Mouse (Mus musculus): ENCODE measurements around the gene Dusp6.

Gene Dusp6

DNA sequence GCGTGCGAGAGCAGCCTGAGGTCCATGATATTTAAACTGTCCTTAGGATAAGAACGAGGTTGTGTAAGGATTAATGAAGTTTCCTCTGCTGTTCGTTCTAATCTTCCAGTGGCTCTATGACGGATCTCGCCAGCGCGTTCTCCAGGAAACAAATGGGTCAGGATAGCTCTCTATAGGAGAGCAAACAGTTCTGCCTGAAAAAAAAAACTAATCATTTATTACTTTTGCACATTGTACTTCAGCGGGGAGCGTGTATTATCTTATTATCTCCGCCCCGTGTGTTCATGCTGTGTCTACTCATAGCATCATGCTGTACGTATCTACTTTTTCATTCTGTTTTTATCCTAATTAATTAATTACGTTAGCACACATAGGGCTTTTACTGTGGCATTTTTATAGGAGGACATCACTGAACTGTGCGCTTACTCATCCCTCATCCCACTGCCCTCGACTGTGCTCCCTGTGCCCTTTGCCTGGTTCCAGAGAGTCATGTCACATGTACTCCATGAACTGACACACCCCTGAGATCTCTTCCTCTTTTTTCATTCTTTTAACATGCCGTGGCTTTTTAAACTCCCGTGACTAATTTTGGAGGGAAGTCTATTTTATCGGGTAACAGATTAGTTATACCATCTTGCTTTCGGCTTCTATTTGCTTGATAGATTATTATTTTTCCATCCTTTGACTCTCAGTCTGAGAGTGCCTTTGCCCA lies 16.1 kb upstream of the Dusp6 start:
- no peak for DNase-seq (ENCODE audit: low spot score)

DNA sequence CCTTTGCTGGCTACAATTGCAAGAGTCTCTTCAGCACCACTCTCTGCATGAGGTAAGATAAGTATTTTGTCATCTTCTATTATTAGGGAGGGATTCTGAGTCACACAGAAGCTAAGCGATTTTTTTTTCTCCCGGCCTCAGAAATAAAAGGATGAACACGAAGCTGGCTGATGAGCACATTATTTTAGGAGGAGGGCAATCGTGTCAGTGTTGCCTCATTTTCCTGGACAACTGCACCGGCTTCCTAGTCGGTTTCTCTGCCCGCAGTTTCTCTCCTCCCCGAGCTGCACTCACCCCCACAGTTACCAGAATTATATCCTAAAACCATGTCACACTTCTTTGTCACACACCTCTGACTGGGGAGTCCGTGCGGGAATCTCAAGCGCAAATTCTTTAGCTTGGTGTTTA lies 12.2 kb upstream of the Dusp6 start:
- no peak for DNase-seq (ENCODE audit: low spot score)

DNA sequence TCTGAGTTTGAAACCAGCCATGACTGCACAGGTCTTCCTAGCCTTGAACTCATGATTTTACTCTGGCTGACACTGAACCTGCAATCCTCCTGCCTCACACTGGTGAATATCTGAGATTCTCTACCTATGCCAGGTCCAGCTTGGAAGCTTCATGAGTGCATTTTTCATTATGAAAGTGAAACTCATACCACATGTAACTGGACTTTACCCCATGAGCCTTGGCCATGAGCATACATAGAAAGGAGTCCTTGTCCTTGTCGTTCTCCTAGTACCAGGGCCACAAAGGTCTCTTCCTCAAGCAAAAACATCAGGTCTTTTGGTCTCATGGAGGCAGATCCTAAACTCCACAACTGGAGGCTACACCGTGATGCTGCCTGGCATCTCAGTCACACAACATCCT lies 9.6 kb upstream of the Dusp6 start:
- DNase-seq (ENCODE audit: low spot score), result no peak

DNA sequence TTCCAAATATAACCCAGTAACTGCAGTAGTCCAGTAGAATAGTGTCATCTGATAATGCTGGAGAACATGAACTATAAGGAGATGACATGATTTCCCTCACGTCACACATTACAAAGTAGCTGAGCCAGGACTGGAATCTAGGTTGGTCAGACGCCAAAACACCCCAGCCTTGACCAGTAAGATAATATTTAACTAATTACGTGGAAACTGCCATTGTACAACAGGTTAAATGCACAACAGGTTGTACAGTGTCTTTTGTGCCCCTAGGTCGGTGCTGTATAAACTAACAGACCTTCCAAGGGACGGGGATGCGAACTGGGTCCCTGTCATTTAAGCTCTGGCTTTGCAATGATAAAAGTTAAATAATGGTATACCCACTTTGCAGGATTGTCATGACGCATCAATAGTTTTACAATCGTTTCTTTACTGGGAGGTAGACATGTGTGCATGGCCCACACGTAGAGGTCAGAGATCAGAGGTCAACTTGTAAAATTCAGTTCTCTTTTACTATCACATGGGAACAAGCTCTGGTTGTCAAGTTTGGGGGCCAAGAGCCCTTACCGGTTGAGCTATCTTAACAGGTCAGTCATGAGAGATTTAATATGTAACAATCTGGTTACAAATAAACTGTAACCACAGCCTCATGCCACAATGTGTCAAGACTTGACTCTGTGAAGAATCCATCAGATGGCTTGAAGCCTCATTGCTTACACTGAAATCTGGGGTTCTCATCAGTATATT lies 7.0 kb upstream of the Dusp6 start:
- DNase-seq (ENCODE audit: low spot score), result no peak

DNA sequence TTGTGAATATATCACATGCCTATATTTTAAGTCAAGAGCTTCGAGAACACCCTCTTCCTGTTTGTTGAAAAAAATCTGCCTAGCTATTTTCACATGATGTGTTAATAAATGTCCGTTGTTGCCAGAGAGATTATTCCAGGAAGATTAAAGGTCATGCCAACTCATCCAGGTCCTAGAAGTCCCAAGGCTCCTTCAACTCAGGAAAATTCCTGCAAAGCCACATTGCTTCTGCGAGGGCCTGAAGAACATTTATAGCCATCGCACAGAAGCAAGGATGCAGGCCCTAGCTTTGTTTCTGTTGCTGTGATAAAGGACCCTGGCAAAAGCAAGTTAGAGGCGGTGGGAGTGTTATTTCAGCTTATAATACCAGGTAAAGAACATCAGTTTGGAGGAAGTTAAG lies 5.5 kb upstream of the Dusp6 start:
- no peak for DNase-seq (ENCODE audit: low spot score)

DNA sequence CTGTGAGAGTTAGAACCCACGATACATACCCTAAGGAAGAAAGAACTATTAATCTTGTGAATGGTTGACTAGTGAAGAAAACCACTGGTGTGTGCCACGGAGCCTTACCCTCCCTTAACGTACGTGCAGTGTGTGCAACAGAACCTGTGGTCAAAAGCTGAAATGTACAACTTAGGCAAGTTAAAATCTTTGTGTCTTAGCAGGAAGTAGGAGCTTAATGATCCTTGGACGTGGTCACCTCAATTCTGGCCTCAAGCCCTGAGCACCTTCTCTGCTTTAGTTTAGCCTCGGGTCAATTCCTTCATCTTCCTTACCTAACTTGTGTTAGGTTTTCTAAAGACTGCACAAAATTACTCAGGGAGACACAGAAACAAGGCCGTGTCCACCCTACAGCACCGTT lies 3.2 kb upstream of the Dusp6 start:
- no peak for DNase-seq (ENCODE audit: low spot score)

DNA sequence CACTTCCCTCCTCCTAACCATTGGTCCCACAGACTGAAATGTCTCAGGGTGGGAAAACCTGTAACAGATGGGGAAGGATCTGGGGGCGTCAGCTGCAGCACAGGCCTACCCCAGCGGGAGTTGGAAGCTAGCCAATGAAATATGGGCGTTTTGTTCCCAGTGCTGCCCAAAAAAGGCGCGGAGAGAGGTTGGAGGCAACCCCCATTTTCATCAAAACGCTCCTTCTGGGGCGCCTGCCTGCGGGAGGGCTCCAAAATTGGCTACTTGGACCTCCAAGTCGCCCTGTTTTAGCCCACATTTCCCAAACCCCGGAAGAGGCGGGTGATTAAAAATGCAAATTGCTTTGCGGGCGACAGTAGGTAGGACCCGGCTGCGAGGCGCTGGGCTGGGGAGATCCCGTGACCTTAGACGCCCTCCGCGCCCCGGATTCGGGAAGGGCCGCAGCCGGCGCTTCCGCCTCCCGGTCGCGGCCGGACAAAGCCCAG lies 1.8 kb upstream of the Dusp6 start:
- DNase-seq (ENCODE audit: low spot score), result no peak

DNA sequence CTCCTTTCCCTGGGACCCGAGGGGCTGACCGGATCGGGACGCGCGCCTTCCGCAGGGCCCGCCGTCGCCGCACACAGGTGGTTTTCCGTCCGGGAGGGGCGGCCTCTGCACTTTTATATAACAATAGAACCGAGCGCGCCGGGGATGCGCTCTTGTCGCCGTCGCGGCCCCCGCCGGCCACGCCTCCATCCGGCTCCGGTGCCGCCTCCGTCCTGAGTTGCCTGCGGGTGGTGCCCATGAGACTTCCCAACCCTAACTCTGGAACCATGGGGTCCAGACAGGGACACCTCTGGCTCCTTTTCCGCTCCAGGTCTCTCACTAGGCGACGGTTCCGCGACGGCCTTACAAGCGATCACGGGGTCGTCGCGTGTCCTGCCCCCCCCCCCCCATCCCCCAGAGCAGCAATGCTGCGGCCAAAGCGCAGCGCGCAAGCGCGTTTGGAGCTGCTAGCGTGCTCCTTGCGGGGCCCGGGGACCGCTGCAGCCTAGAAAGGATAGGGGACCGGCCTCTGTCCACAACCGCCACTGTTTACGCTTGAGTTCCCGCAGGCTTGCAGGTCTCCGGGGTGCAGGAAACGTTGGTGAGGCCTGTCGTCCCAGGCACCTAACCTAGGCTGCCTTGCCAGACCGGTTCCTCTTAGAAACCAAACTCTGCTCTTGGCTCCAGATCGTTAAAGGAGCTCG lies 1.3 kb upstream of the Dusp6 start:
- peak; percentile 85 for DNase-seq (ENCODE audit: low spot score)

DNA sequence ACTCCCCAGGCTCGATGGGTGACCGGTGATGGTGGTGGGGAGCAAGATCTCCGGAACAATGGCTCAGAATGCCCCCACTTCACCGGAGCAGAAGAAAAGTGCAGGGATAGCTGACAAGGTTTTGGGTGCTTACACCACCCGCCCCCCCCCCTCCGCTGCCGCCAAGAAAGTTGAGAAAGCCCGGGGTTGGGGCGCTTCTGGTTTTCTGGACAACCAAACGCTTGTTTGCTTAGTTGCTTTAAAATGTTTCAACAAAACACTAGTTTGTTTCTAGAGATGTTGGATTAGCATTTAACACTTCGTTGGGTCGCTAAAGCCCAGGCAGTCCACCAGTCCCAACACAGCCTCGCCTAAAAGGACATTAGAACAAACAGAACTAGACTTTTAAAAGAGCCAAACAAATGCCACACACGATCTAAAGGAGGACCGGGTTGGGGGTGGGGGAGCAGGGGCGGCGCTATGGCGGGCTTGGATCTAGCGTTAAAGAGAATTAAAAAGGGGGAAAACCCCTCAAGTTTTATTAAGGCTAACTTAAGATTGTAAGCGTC lies 638 bp upstream of the Dusp6 start:
- no peak for DNase-seq (ENCODE audit: low spot score)

DNA sequence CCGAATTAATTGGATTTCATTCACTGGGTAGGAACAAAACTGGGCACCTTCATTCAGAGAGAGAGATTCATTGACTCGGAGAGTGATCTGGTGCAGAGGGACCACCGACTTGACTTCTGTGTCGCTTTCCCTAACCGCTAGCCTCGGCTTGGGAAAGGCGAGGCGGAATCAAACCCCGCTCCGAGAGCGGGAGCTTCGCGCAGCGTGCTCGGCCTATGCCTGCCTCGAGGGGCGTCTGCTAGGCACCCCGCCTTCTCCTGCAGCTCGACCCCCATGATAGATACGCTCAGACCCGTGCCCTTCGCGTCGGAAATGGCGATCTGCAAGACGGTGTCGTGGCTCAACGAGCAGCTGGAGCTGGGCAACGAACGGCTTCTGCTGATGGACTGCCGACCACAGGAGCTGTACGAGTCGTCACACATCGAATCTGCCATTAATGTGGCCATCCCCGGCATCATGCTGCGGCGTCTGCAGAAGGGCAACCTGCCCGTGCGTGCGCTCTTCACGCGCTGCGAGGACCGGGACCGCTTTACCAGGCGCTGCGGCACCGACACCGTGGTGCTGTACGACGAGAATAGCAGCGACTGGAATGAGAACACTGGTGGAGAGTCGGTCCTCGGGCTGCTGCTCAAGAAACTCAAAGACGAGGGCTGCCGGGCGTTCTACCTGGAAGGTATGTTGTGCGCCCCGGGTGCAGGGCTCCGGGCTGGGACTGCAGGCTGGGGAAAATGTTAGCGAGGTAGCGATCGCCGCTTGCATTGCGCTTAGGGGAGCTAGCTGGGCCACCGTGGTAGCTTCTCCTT lies 589 bp downstream of the Dusp6 start:
- peak; percentile 45 for DNase-seq (ENCODE audit: low spot score)

DNA sequence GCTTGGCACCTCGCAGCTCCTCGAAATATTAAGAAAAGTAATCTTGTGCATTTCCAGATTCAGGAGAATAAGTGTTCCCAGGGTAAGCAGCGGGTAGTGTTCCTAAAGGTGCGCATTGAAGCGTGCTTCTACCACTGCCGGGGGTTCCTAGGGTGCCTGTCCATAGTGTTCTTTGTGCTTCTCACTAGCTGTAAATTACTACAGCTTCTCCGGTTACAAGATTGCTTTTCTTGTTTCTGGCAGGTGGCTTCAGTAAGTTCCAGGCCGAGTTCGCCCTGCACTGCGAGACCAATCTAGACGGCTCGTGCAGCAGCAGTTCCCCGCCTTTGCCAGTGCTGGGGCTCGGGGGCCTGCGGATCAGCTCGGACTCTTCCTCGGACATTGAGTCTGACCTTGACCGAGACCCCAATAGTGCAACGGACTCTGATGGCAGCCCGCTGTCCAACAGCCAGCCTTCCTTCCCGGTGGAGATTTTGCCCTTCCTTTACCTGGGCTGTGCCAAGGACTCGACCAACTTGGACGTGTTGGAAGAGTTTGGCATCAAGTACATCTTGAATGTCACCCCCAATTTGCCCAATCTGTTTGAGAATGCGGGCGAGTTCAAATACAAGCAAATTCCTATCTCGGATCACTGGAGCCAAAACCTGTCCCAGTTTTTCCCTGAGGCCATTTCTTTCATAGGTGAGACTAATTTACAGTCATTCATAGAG lies 1.4 kb downstream of the Dusp6 start:
- DNase-seq (ENCODE audit: low spot score), result no peak

DNA sequence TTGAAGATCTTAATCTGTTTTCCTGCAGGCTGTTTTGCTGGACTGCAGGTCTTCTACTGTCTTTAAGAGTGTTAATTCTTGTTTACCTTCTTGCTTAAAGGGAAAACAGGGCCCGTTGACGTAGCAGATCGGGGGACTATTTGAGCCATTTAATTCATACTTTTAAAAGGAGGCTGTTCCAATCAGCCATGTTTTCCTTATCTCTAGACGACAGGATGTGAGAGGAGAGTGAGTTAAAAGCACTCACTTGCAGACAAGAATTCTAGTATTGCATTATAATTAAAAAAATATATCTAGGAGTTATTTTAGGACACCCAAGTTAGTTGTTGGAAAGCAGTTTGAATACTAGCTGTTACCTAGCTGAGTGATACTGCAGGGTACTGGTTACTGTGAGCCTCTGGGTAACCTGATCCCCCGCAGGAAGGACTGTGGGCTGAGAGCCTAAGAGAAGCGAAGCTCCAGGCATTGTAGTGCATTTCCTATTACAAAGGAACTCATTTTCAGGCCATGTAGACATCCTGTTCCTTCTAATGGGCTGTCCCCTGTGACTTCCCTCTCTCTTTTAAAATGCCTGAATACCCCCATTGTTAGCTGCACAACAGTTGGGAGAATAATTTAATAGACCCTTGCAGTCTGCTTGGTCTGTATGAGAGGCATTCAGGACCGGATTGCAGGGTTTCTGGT lies 2.1 kb downstream of the Dusp6 start:
- peak; percentile 32 for DNase-seq (ENCODE audit: low spot score)

DNA sequence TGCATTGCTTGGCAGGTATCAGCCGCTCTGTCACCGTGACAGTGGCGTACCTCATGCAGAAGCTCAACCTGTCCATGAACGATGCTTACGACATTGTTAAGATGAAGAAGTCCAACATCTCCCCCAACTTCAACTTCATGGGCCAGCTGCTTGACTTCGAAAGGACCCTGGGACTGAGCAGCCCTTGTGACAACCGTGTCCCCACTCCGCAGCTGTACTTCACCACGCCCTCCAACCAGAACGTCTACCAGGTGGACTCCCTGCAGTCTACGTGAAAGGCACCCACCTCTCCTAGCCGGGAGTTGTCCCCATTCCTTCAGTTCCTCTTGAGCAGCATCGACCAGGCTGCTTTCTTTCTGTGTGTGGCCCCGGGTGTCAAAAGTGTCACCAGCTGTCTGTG lies 3.0 kb downstream of the Dusp6 start:
- DNase-seq (ENCODE audit: low spot score), result no peak

DNA sequence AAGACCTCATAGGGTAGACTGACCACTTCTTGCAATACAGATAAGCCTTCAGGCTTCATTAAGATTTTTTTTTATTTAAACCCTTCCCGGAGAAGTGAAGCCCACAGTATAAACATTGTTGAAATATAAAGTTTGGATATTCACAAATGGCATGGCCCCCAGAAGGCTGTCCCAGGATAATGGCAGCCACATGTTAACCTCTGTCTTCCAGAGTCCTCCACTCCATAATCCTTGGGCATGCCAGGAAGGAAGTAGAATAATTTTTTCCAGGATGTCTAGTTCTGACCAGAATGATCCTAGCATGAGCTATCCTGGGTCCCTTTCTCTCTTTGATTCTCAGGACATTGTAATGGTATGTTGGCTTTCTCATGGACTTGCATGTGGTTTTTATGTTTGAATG lies 4.6 kb downstream of the Dusp6 start:
- DNase-seq (ENCODE audit: low spot score), result no peak

DNA sequence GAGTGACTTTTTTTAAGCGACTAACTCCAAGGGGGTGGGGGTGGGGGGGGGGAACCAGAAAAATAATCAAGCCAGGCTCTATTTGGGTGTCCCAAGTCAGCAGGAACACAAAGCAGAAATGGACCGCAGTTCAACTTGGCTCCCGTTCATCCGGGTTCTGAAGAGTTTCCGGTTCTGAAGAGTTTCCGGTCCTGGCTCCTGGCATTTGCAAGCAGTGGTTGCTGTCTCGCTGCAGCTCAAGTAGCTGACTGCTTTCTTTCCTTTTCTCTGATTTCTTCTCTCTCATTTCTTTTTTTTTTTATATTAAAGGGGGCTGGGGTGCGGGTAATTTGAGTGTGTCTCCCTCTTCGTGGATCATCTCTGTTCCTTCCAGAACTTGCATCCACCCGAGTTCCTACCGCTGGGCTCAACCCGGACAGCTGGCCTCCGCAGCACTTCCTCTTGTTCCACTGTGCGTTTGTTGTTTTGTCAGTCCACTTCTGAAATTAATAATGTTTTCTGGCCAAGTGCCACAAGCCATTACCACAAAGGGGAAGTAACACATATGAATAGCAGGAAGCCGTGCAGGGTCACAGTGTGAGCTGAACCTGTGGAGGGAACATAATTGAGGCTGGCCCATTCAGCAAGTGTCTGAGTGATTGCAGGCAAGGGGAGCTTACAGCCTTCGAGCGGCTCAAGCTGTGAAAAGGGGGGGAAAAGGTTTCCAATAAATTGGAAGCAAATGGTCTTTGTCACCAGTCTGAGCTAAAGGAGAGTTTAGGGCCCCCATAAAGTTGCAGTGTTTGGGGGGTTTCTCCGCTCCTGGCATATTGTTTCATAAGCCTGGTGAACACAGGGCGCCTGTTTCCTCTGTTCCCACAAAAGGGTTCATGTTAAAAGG lies 5.6 kb downstream of the Dusp6 start:
- peak; percentile 50 for DNase-seq (ENCODE audit: low spot score)

DNA sequence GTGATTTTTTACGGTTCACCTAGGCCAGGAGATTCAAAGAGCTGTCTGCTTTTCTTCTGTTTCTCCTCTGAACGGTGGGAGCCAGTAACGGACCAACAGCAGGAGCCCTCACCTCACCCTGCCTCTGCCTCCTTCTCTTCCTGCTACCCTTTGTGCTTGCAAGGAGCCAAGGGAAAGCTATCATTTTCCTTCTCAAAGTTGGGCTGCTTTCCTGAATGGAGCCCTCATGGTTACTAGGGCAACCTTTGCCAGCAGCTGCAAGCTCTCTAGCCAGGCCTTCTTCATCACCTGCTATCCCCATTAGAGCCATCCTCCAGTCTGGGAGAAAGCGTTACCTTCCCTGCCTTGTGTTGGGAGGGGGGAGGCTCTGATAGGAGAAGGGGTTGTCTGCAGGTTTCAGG lies 6.3 kb downstream of the Dusp6 start:
- no peak for DNase-seq (ENCODE audit: low spot score)

DNA sequence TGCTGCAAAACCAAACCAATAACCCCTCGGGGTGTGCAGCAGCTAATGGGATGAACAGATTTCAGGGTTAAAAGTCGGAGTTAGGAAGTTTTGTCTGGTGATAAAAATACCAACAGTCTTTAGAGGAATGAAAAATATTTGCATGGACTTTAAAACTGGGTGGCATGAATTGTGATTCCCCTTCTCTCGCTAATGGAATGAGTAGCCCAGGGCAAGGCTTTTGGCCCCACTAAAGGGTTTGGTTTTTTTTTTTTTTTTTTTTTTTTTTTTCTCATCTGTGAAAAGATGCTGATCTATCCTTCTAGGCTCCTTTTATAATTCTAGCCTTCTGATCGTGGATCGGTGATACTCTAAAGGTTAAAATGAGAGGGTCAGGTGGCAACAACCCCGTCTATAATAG lies 6.7 kb downstream of the Dusp6 start:
- DNase-seq (ENCODE audit: low spot score), result no peak

DNA sequence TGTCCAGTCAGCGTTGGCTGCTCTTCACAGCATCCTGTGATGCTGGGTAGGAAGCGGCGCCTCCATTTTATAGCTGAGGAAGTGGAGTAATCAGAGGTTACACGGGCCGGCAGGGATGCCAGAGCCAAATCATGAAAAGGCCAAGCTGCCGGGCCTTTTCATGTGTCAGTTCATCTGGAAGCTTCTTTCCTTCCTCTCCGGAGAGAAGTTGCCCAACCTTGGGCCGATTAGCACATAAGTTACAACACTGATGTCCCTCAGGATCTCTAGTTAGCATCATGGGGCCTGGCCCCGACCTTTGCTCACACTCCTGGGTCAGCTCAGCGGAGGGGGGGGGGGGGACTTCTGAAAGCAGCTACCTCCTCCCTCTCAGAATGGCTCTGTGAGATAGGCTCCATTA lies 7.4 kb downstream of the Dusp6 start:
- DNase-seq (ENCODE audit: low spot score), result no peak

DNA sequence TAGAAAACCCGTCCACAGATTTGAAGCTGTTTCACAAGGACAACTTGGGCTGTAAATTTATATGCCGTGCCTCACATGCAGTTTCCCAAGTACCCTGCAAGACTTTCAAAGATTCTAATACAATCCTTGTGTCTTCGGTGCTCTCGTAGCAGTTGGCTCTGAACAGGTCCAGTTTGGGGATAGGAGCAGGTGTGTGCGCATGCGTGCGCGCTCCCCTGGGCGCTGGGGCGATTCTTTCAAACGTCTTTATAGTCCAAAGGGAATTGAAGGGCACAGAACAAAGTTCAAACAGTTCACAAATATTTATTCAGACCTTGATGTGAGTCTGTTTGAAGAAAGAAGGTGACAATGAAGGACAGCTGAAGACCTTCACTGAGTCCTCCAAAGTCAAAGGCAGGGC lies 8.0 kb downstream of the Dusp6 start:
- DNase-seq (ENCODE audit: low spot score), result no peak

DNA sequence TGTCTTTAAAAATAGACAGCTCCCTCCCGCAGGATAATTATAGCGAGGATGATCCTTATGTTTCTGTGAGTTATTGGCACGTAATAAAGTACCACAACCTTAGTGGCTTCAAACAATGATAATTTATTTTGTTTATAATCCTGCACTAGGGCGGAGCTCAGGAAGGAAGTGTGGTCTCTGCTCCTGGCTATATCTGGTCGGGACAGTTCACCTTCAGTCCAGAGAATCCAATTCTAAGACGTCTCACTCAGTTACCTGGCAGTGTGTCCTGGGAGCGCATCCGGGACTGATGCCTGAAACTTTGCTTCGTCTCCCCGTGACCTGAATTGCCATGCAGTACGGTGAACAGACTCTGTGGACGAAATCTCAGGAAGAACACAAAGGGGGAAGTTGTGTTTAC lies 10.0 kb downstream of the Dusp6 start:
- DNase-seq (ENCODE audit: low spot score), result no peak
